Mouse (Mus musculus): Measurements from ENCODE around the gene Rfx8. TPM values are rescaled to one million over a fixed set of nuclear protein-coding genes. Genes with fewer than 3 reads are reported as not detected.
A peak's percentile ranks its signal among the peaks of the same experiment; 100 is the strongest.

Rfx8 gene
- total and polyA plus RNA-seq, 3 experiments: 0.20 to 0.35 (median 0.26) TPM

GRCm38 (mm10) chr1:39700599-39701273 is 20.1 kb downstream of the Rfx8 start:
- DNase-seq: no peak
- WGBS: 78% methylated on average over 7 of the region's 7 CpGs

GRCm38 (mm10) chr1:39698456-39698855 is 22.3 kb downstream of the Rfx8 start:
- H3K4me3 ChIP-seq: no peak overlapping the region
- H3K36me3 ChIP-seq (ENCODE audit: control insufficient read depth, insufficient read depth, low read length): no peaks in the 10 kb centered on the region
- H3K27ac ChIP-seq: 0 out of 2 replicates have a peak overlapping the region, but pooled peaks have one; percentile 18
- intact Hi-C loops (cut with DNase I): no loop called here
- peak in 1 of 2 experiments; percentile 47 for DNase-seq
- H3K4me1 ChIP-seq (ENCODE audit: control insufficient read depth, insufficient read depth, low read length): peaks cover 6% of the 10 kb centered on the region
- no peak for TF ChIP-seq POLR2A (IDR thresholded peaks at IDR 0.05; ENCODE audit: insufficient read depth, low read depth, low read length)
- TF ChIP-seq EP300 (IDR thresholded peaks at IDR 0.05; ENCODE audit: insufficient read depth, low read depth, low read length): no peak
- TF ChIP-seq CTCF (IDR thresholded peaks at IDR 0.05): no peak
- no peaks in the 10 kb centered on the region for H3K27me3 ChIP-seq (ENCODE audit: control insufficient read depth, insufficient read depth, low read length)
- 33% methylated on average over 6 of the region's 6 CpGs for WGBS
- no peak overlapping the region for H3K9ac ChIP-seq (ENCODE audit: low read depth, low read length)
- H3K79me2 ChIP-seq (replicated peaks; ENCODE audit: control insufficient read depth, insufficient read depth, low read length): no peaks in the 10 kb centered on the region

More at GRCm38 (mm10) chr1:39700599-39701273, 20.1 kb downstream of the Rfx8 start:
- Histone ChIP-seq H3K4me1 (ENCODE audit: control insufficient read depth, insufficient read depth, low read length) (peaks cover 3% of the 10 kb centered on the region), H3K36me3 (ENCODE audit: control insufficient read depth, insufficient read depth, low read length) (no peaks in the 10 kb centered on the region), H3K27me3 (ENCODE audit: control insufficient read depth, insufficient read depth, low read length) (no peaks in the 10 kb centered on the region), H3K79me2 (replicated peaks; ENCODE audit: control insufficient read depth, insufficient read depth, low read length) (no peaks in the 10 kb centered on the region), H3K4me3 (no peak overlapping the region), H3K27ac (no peak overlapping the region), H3K9ac (ENCODE audit: low read depth, low read length) (no peak overlapping the region)
- intact Hi-C loops (cut with DNase I): no loop called here
- TF ChIP-seq POLR2A (IDR thresholded peaks at IDR 0.05; ENCODE audit: insufficient read depth, low read depth, low read length) (no peak), CTCF (IDR thresholded peaks at IDR 0.05) (no peak), EP300 (IDR thresholded peaks at IDR 0.05; ENCODE audit: insufficient read depth, low read depth, low read length) (no peak)

- Histone ChIP-seq H3K4me3 (no peak overlapping the region), H3K9ac (ENCODE audit: low read depth, low read length) (no peak overlapping the region), H3K27me3 (ENCODE audit: control insufficient read depth, insufficient read depth, low read length) (no peaks in the 10 kb centered on the region), H3K36me3 (ENCODE audit: control insufficient read depth, insufficient read depth, low read length) (no peaks in the 10 kb centered on the region), H3K27ac (no peak overlapping the region), H3K4me1 (ENCODE audit: control insufficient read depth, insufficient read depth, low read length) (peaks cover 6% of the 10 kb centered on the region), H3K79me2 (replicated peaks; ENCODE audit: control insufficient read depth, insufficient read depth, low read length) (no peaks in the 10 kb centered on the region)
- no peak for DNase-seq
- intact Hi-C loops (cut with DNase I): no loop called here
- 65% methylated on average over 4 of the region's 4 CpGs for WGBS
- TF ChIP-seq CTCF (IDR thresholded peaks at IDR 0.05) (no peak), POLR2A (IDR thresholded peaks at IDR 0.05; ENCODE audit: insufficient read depth, low read depth, low read length) (no peak), EP300 (IDR thresholded peaks at IDR 0.05; ENCODE audit: insufficient read depth, low read depth, low read length) (no peak)
These were observed 25.6 kb downstream of the Rfx8 start for GRCm38 (mm10) chr1:39695198-39695597.

DNA sequence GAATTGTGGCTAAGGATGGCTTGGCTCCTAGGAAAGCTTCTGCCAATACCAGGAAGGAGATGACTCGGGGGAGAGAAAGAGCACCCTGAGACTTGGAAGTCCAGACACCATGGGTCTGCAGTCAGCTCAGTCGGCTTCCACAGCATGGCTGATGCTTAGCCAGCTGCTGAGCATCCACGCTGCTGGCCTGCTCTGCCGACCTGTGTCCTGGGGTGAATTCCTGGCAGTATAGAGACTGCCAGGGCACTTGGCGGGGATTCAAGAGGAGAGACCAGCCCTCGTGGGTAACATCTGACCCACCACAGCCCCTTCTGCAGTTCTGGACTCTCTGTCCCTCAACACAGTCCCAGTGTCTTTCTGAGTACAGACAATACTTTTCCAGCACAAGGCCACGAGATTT is 26.0 kb downstream of the Rfx8 start:
- no peak for DNase-seq
- H3K79me2 ChIP-seq (replicated peaks; ENCODE audit: control insufficient read depth, insufficient read depth, low read length): no peaks in the 10 kb centered on the region
- intact Hi-C loops (cut with DNase I): no loop called here
- H3K9ac ChIP-seq (ENCODE audit: low read depth, low read length): no peak overlapping the region
- no peak overlapping the region for H3K27ac ChIP-seq
- H3K27me3 ChIP-seq (ENCODE audit: control insufficient read depth, insufficient read depth, low read length): no peaks in the 10 kb centered on the region
- peaks cover 6% of the 10 kb centered on the region for H3K4me1 ChIP-seq (ENCODE audit: control insufficient read depth, insufficient read depth, low read length)
- H3K36me3 ChIP-seq (ENCODE audit: control insufficient read depth, insufficient read depth, low read length): no peaks in the 10 kb centered on the region
- TF ChIP-seq EP300 (IDR thresholded peaks at IDR 0.05; ENCODE audit: insufficient read depth, low read depth, low read length) (no peak), CTCF (IDR thresholded peaks at IDR 0.05) (no peak), POLR2A (IDR thresholded peaks at IDR 0.05; ENCODE audit: insufficient read depth, low read depth, low read length) (no peak)
- no peak overlapping the region for H3K4me3 ChIP-seq
- 51% methylated on average over 7 of the region's 7 CpGs for WGBS

DNA sequence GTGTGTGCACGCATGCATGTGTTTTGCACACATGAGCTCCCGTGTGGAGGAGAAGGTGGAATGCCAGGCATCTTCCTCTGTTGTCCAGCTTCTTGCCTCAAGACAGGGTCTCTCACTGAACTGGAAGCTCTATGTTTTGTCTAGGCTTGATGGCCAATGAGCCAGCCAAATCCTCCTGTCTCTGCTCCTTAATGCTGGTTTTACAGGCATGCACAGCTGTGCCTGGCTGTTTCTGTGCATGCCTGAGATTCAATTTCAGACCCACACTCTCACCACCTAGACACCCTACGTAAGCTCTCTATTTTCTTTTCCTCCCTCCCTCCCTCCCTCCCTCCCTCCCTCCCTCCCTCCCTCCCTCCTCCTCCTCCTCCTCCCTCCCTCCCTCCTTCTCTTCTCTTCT is 28.8 kb downstream of the Rfx8 start:
- intact Hi-C loops (cut with DNase I): no loop called here
- Histone ChIP-seq H3K4me3 (no peak overlapping the region), H3K4me1 (ENCODE audit: control insufficient read depth, insufficient read depth, low read length) (peaks cover 4% of the 10 kb centered on the region), H3K27me3 (ENCODE audit: control insufficient read depth, insufficient read depth, low read length) (no peaks in the 10 kb centered on the region), H3K79me2 (replicated peaks; ENCODE audit: control insufficient read depth, insufficient read depth, low read length) (no peaks in the 10 kb centered on the region), H3K36me3 (ENCODE audit: control insufficient read depth, insufficient read depth, low read length) (no peaks in the 10 kb centered on the region), H3K27ac (no peak overlapping the region), H3K9ac (ENCODE audit: low read depth, low read length) (no peak overlapping the region)
- WGBS: 86% methylated on average over 3 of the region's 3 CpGs
- TF ChIP-seq CTCF (IDR thresholded peaks at IDR 0.05): no peak
- TF ChIP-seq EP300 (IDR thresholded peaks at IDR 0.05; ENCODE audit: insufficient read depth, low read depth, low read length): no peak
- TF ChIP-seq POLR2A (IDR thresholded peaks at IDR 0.05; ENCODE audit: insufficient read depth, low read depth, low read length): no peak
- no peak for DNase-seq

DNA sequence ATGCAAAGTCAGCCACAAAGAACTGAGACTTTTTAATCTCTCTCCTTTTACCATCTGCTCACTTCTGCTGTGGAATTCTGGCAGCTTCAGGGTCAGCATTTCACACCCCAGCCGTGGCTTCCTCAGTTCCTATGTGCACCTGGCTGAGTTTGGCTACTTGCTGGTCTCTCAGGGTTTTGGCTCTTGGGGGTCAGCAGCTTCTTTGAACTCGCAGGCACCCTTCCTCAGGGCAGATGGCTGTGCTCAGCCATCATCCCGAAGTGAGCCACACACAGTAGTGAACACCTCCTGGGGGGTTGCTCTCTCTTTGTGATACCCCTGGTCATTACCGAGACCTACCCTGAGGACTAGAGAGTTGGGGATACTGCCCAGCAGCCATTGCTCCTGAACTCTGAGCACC is 29.7 kb downstream of the Rfx8 start:
- WGBS: 88% methylated on average over 4 of the region's 4 CpGs
- Histone ChIP-seq H3K27ac (no peak overlapping the region), H3K36me3 (ENCODE audit: control insufficient read depth, insufficient read depth, low read length) (no peaks in the 10 kb centered on the region), H3K4me3 (no peak overlapping the region), H3K9ac (ENCODE audit: low read depth, low read length) (no peak overlapping the region), H3K79me2 (replicated peaks; ENCODE audit: control insufficient read depth, insufficient read depth, low read length) (no peaks in the 10 kb centered on the region), H3K27me3 (ENCODE audit: control insufficient read depth, insufficient read depth, low read length) (no peaks in the 10 kb centered on the region), H3K4me1 (ENCODE audit: control insufficient read depth, insufficient read depth, low read length) (peaks cover 3% of the 10 kb centered on the region)
- TF ChIP-seq POLR2A (IDR thresholded peaks at IDR 0.05; ENCODE audit: insufficient read depth, low read depth, low read length): no peak
- TF ChIP-seq CTCF (IDR thresholded peaks at IDR 0.05): no peak
- TF ChIP-seq EP300 (IDR thresholded peaks at IDR 0.05; ENCODE audit: insufficient read depth, low read depth, low read length): no peak
- DNase-seq: no peak
- intact Hi-C loops (cut with DNase I): no loop called here
